Mouse (Mus musculus): ENCODE measurements around the gene BC035044.

DNA sequence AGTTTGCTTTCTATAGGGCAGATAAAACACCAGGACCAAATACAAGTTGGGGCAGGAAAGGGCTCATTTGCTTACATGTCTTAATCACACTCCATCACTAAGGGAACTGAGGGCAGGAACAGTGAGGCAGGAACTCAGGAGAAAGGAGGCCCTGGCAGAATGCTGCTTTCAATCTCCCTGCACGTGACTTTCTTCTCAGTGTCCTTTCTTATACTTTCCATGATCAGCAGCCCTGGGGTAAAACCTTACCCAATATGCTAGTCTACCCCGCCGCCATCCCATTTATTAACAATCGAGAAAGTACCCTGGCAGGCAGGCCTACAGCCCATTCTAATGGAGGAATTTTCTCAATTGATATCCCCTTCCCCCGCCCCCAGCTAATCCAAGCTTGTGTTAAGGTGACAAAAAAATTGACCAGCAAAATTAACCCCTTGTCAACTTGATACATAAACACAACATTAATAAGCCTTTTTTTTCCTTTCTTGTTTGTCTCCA, 46.3 kb downstream of the BC035044 start:
- TF ChIP-seq POLR2A (IDR thresholded peaks at IDR 0.05; ENCODE audit: insufficient read depth, low read length) = no peak
- no peak for TF ChIP-seq CTCF (IDR thresholded peaks at IDR 0.05; ENCODE audit: low read depth, low read length)

Data from ES-Bruce4 (cell line).